Mouse (Mus musculus) ES-Bruce4 (cell line): ENCODE data around the gene Lef1.

Experiments used
- CTCF ChIP-seq: IDR thresholded peaks from one replicate; pipeline ENCODE4 v1.8.1; 2011; ENCODE audit warnings: low read depth, low read length
- POLR2A ChIP-seq: IDR thresholded peaks from one replicate; pipeline ENCODE4 v1.8.1; 2011; ENCODE audit warnings: low read length; ENCODE audit not compliant: insufficient read depth

GRCm38 (mm10) chr3:131182158-131182557, 71.9 kb downstream of the Lef1 start:
- no peak for TF ChIP-seq CTCF
- TF ChIP-seq POLR2A, result no peak
